Mouse (Mus musculus) olfactory bulb, adult 2 months (tissue): ENCODE data around the gene Slc7a8.

ENCODE experiments used
- CTCF ChIP-seq: fragments of 200-500 bp; IDR thresholded peaks from 2 replicates; pipeline ENCODE4 v1.5.1; 2012; ENCODE audit warnings: low read depth, mild to moderate bottlenecking, low read length, moderate library complexity; ENCODE audit not compliant: insufficient read depth
- POLR2A ChIP-seq: fragments of 200-500 bp; IDR thresholded peaks from 2 replicates; pipeline ENCODE4 v1.6.1; 2012; ENCODE audit warnings: mild to moderate bottlenecking, low read depth, low read length, moderate library complexity; ENCODE audit not compliant: insufficient read depth

DNA sequence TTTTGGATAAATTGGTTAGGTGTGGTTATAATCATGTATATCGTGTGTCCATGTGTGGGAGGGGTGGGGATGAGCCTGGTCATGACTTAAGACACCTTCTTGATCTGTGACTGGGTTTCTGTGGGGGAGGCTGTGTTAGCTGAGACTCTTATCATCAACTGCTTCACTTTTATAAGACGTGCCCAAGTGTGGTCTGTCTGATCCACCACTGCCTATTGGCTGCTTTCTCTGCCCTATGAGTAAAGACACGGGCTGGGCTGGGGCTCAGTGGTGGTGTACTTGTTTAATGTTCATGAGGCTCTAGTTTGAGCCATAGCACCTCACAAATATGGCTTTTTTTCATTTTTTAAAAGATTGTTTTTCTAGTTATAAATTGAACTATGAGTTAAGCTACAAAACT is 34.0 kb upstream of the Slc7a8 start:
- TF ChIP-seq CTCF (no peak), POLR2A (no peak)
